Mouse (Mus musculus): Measurements from ENCODE around the gene Mtfr1l. TPM values are rescaled to one million over a fixed set of nuclear protein-coding genes. Genes with fewer than 3 reads are reported as not detected.

Mtfr1l gene
- polyA plus RNA-seq, 1 experiment from 2014 or later, result 125 TPM

GRCm38 (mm10) chr4:134578407-134578806 is 43.2 kb upstream of the Mtfr1l start:
- H3K27ac ChIP-seq (ENCODE audit: low read depth), result no peak overlapping the region
- DNase-seq (peak; percentile 68), ATAC-seq (ENCODE audit: insufficient read depth) (peak; percentile 42; the same call in 1 of the 2 replicates)
- TF ChIP-seq CTCF (IDR thresholded peaks at IDR 0.05; ENCODE audit: low read depth), result no peak
- H3K9ac ChIP-seq, result no peak overlapping the region
- no peak overlapping the region for H3K4me3 ChIP-seq (ENCODE audit: low read depth, low read length)
- peaks cover 6% of the 10 kb centered on the region; the same call in 1 of the 2 replicates for H3K4me1 ChIP-seq (ENCODE audit: insufficient read depth)
- WGBS, result 41% methylated on average over 5 of the region's 5 CpGs
- H3K4me2 ChIP-seq, result peak overlapping the region; percentile 43; the same call in 1 of the 2 replicates
- H3K36me3 ChIP-seq (ENCODE audit: insufficient read depth), result no peaks in the 10 kb centered on the region
- H3K9me3 ChIP-seq (ENCODE audit: low read depth, low read length), result no peaks in the 10 kb centered on the region
- no peaks in the 10 kb centered on the region for H3K27me3 ChIP-seq (ENCODE audit: insufficient read depth, low read length)

- peaks cover 6% of the 10 kb centered on the region; the same call in 1 of the 2 replicates for H3K4me1 ChIP-seq (ENCODE audit: insufficient read depth)
- no peak overlapping the region for H3K9ac ChIP-seq
- H3K4me3 ChIP-seq (ENCODE audit: low read depth, low read length), result no peak overlapping the region
- no peaks in the 10 kb centered on the region for H3K36me3 ChIP-seq (ENCODE audit: insufficient read depth)
- DNase-seq (no peak), ATAC-seq (ENCODE audit: insufficient read depth) (no peak)
- no peak for TF ChIP-seq CTCF (IDR thresholded peaks at IDR 0.05; ENCODE audit: low read depth)
- no peak overlapping the region for H3K27ac ChIP-seq (ENCODE audit: low read depth)
- no peak overlapping the region for H3K4me2 ChIP-seq
- no peaks in the 10 kb centered on the region for H3K9me3 ChIP-seq (ENCODE audit: low read depth, low read length)
- H3K27me3 ChIP-seq (ENCODE audit: insufficient read depth, low read length), result no peaks in the 10 kb centered on the region
- 56% methylated on average over 2 of the region's 2 CpGs for WGBS
These were observed 42.1 kb upstream of the Mtfr1l start for GRCm38 (mm10) chr4:134577281-134577680.

DNA sequence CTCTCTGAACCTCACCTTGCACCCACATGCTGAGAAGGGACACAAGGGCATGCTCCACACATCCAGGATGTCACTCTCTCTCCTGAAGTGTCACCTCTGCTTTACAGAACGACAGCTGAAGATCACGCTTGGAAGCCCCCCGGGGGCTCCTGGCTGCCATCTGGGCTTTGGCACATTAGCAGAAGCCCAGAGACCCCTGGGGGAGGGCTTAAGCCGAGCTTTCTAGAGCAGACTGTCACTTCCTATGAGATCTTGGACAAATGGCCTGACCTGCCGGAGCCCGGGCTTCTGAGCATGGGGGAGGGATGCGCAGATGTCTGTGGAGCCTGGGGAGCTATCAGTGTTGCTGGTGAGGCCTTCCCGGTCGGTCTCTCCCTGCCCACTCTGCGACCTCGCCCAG is 40.3 kb upstream of the Mtfr1l start:
- 36% methylated on average over 11 of the region's 11 CpGs for WGBS
- no peak overlapping the region for H3K9ac ChIP-seq
- no peak overlapping the region for H3K27ac ChIP-seq (ENCODE audit: low read depth)
- no peak for DNase-seq
- TF ChIP-seq CTCF (IDR thresholded peaks at IDR 0.05; ENCODE audit: low read depth), result no peak
- ATAC-seq (ENCODE audit: insufficient read depth), result no peak
- H3K4me2 ChIP-seq, result no peak overlapping the region
- no peaks in the 10 kb centered on the region for H3K36me3 ChIP-seq (ENCODE audit: insufficient read depth)
- no peaks in the 10 kb centered on the region for H3K9me3 ChIP-seq (ENCODE audit: low read depth, low read length)
- H3K27me3 ChIP-seq (ENCODE audit: insufficient read depth, low read length), result no peaks in the 10 kb centered on the region
- peaks cover 6% of the 10 kb centered on the region; the same call in 1 of the 2 replicates for H3K4me1 ChIP-seq (ENCODE audit: insufficient read depth)
- H3K4me3 ChIP-seq (ENCODE audit: low read depth, low read length), result no peak overlapping the region

- WGBS, result 75% methylated on average over 24 of the region's 24 CpGs
- ATAC-seq (ENCODE audit: insufficient read depth), result no peak
These were observed 37.5 kb upstream of the Mtfr1l start for GRCm38 (mm10) chr4:134572449-134573300.

DNA sequence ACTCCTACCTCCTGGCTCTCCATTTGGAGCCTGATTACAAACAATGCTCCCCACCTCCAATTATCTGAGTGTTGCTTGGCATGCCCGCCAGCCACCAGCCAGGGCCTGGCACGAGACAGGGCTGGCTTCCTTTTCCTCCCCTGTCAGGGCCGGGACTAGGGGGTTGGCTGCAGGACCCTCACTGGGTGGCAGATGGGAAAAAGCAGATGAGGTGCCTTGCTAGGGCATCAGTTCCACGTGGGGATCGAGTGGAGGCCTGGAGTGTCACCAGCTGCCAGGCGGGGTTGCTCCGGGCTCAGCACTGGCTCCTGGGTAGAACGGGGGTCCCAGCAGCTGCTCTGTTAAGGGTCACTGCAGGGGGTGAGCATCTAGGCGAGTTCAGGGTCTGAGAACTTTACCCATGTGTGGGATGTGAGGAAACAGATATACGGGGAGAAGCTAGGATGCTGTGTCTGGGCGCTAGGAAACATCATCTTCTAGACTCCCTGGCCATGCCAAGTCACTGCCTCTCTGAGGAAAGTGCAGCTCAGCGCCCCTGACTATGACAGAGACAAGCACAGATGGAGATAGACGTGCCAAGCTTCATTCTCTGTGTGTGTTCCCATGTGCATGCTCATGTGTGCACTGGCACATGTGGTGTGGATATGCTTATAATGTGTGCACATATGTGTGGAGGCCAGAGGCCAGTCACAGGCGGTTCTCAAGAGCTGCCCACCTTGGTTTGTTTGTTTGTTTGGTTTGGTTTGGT is 35.7 kb upstream of the Mtfr1l start:
- H3K36me3 ChIP-seq (ENCODE audit: insufficient read depth), result no peaks in the 10 kb centered on the region

More at GRCm38 (mm10) chr4:134572449-134573300, 37.5 kb upstream of the Mtfr1l start:
- DNase-seq, result no peak
- H3K9ac ChIP-seq, result no peak overlapping the region
- no peak overlapping the region for H3K4me2 ChIP-seq
- no peaks in the 10 kb centered on the region for H3K9me3 ChIP-seq (ENCODE audit: low read depth, low read length)
- H3K4me3 ChIP-seq (ENCODE audit: low read depth, low read length), result no peak overlapping the region
- TF ChIP-seq CTCF (IDR thresholded peaks at IDR 0.05; ENCODE audit: low read depth), result no peak
- H3K4me1 ChIP-seq (ENCODE audit: insufficient read depth), result no peaks in the 10 kb centered on the region
- no peaks in the 10 kb centered on the region for H3K27me3 ChIP-seq (ENCODE audit: insufficient read depth, low read length)
- H3K36me3 ChIP-seq (ENCODE audit: insufficient read depth), result no peaks in the 10 kb centered on the region
- no peak overlapping the region for H3K27ac ChIP-seq (ENCODE audit: low read depth)

GRCm38 (mm10) chr4:134569831-134570230 is 34.6 kb upstream of the Mtfr1l start:
- Histone ChIP-seq H3K36me3 (ENCODE audit: insufficient read depth) (no peaks in the 10 kb centered on the region), H3K4me3 (ENCODE audit: low read depth, low read length) (no peak overlapping the region), H3K9ac (no peak overlapping the region), H3K27me3 (ENCODE audit: insufficient read depth, low read length) (no peaks in the 10 kb centered on the region), H3K4me1 (ENCODE audit: insufficient read depth) (no peaks in the 10 kb centered on the region), H3K9me3 (ENCODE audit: low read depth, low read length) (no peaks in the 10 kb centered on the region), H3K4me2 (no peak overlapping the region), H3K27ac (ENCODE audit: low read depth) (no peak overlapping the region)
- no peak for DNase-seq
- no peak for TF ChIP-seq CTCF (IDR thresholded peaks at IDR 0.05; ENCODE audit: low read depth)
- WGBS, result 65% methylated on average over 8 of the region's 8 CpGs
- no peak for ATAC-seq (ENCODE audit: insufficient read depth)

More for the DNA sequence above, 35.7 kb upstream of the Mtfr1l start:
- H3K4me1 ChIP-seq (ENCODE audit: insufficient read depth), result no peaks in the 10 kb centered on the region
- no peaks in the 10 kb centered on the region for H3K9me3 ChIP-seq (ENCODE audit: low read depth, low read length)
- no peak for ATAC-seq (ENCODE audit: insufficient read depth)
- no peak overlapping the region for H3K9ac ChIP-seq
- WGBS, result 73% methylated on average over 14 of the region's 14 CpGs
- no peak overlapping the region for H3K4me2 ChIP-seq
- TF ChIP-seq CTCF (IDR thresholded peaks at IDR 0.05; ENCODE audit: low read depth), result no peak
- H3K4me3 ChIP-seq (ENCODE audit: low read depth, low read length), result no peak overlapping the region
- no peak overlapping the region for H3K27ac ChIP-seq (ENCODE audit: low read depth)
- no peaks in the 10 kb centered on the region for H3K27me3 ChIP-seq (ENCODE audit: insufficient read depth, low read length)
- DNase-seq, result no peak

DNA sequence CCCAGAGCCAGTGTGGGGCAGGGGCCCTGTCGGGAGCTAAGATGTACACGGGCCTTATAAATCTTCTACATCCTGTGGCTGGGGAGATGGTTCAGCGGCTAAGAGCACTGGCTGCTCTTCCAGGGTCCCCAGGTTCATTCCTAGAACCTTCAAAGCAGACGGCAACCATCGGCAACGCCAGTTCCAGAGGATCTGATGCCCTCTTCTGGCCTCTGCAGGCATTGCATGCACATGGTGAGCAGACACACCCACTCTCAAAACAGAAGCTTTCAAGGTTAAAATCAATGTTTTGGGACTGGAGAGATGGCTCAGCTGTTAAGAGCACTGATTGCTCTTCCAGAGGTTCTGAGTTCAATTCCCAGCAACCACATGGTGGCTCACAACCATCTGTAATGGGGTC is 34.0 kb upstream of the Mtfr1l start:
- no peak overlapping the region for H3K27ac ChIP-seq (ENCODE audit: low read depth)
- no peak for ATAC-seq (ENCODE audit: insufficient read depth)

More for the DNA sequence above, 34.0 kb upstream of the Mtfr1l start:
- DNase-seq, result peak; percentile 43
- H3K27me3 ChIP-seq (ENCODE audit: insufficient read depth, low read length), result no peaks in the 10 kb centered on the region
- no peak overlapping the region for H3K9ac ChIP-seq
- H3K4me3 ChIP-seq (ENCODE audit: low read depth, low read length), result no peak overlapping the region
- no peak overlapping the region for H3K4me2 ChIP-seq
- no peaks in the 10 kb centered on the region for H3K36me3 ChIP-seq (ENCODE audit: insufficient read depth)
- WGBS, result 71% methylated on average over 6 of the region's 6 CpGs
- H3K9me3 ChIP-seq (ENCODE audit: low read depth, low read length), result no peaks in the 10 kb centered on the region
- no peaks in the 10 kb centered on the region for H3K4me1 ChIP-seq (ENCODE audit: insufficient read depth)
- TF ChIP-seq CTCF (IDR thresholded peaks at IDR 0.05; ENCODE audit: low read depth), result peak; percentile 61
